Comparison of ENCODE assay signal across 13 mouse cellular contexts in genomic region chr10:94565410-94566221, GRCm38 (mm10).
A peak's percentile ranks its signal among the peaks of the same experiment; 100 is the strongest.
DNase-seq lines count a peak whose midpoint lies in the region; ATAC-seq and TF ChIP-seq lines count a peak whose summit lies in the region.
"Had no signal": no experiment of that assay in that cellular context is flagged by ENCODE, and none has a peak within 500 bp of the region (broad histone marks: within the 10 kb centered on the region; RNA-seq: fewer than 3 reads in every experiment).

No protein-coding gene starts in this region.

- 26% methylated on average over 7 of the region's 7 CpGs for WGBS in kidney, embryonic 16.5 days
- WGBS in liver, embryonic 14.5 days (ENCODE audit: insufficient replicate concordance) = 10% methylated on average over 7 of the region's 7 CpGs

- peak; percentile 65 for DNase-seq in gastrocnemius, adult 2 months
- no peak for DNase-seq in gastrocnemius, postnatal 14 days
- DNase-seq in kidney, postnatal 10 days = no peak
- DNase-seq in c-Kit-positive CD71-negative TER-119-negative erythroid progenitor cells, embryonic 14.5 days (ENCODE audit: low read depth) = peak; percentile 25
- DNase-seq in liver, embryonic 14.5 days (ENCODE audit: low read depth in 3 of 3, low spot score in 3 of 3) = no peak
- DNase-seq in cerebellum, adult 11-12 months = no peak
- DNase-seq in thymus, adult 18-20 months = no peak
- DNase-seq: cerebellum, postnatal 14 days; gastrocnemius, postnatal 10 days; kidney, adult 9 months; lung, postnatal 4 days; right cerebral cortex, adult 18-20 months had no signal

- no peak overlapping the region for H3K9ac ChIP-seq in kidney, embryonic 16.5 days (replicated peaks; ENCODE audit: low read length)
- no peak overlapping the region for H3K9ac ChIP-seq in liver, embryonic 14.5 days (replicated peaks)

- peaks cover 18% of the 10 kb centered on the region for H3K4me1 ChIP-seq in kidney, embryonic 16.5 days (ENCODE audit: insufficient read depth, low read length)
- H3K4me1 ChIP-seq in liver, embryonic 14.5 days (replicated peaks; ENCODE audit: control insufficient read depth in 2 of 2, insufficient read depth in 2 of 2, low read length in 1 of 2) = peaks cover 8 to 27% of the 10 kb centered on the region in 2 experiments

- no peak for TF ChIP-seq CTCF in gastrocnemius, adult 2 months (IDR thresholded peaks at IDR 0.05)
- TF ChIP-seq CTCF in liver, embryonic 14.5 days (IDR thresholded peaks at IDR 0.05; ENCODE audit: low read depth) = no peak

- no peaks in the 10 kb centered on the region for H3K36me3 ChIP-seq in kidney, embryonic 16.5 days (ENCODE audit: insufficient read depth, low read length)
- no peaks in the 10 kb centered on the region for H3K36me3 ChIP-seq in liver, embryonic 14.5 days (replicated peaks; ENCODE audit: control insufficient read depth, insufficient read depth, low read depth)

- peak overlapping the region; percentile 34 for H3K4me3 ChIP-seq in gastrocnemius, adult 2 months
- H3K4me3 ChIP-seq in kidney, embryonic 16.5 days (ENCODE audit: low read length) = no peak overlapping the region
- H3K4me3 ChIP-seq in liver, embryonic 14.5 days (ENCODE audit: insufficient read depth in 1 of 2, low read depth in 2 of 2, low read length in 2 of 2) = no peak overlapping the region

- no peaks in the 10 kb centered on the region for H3K9me3 ChIP-seq in kidney, embryonic 16.5 days (ENCODE audit: low read length)
- no peaks in the 10 kb centered on the region for H3K9me3 ChIP-seq in liver, embryonic 14.5 days (ENCODE audit: control insufficient read depth, low read length)

- H3K27ac ChIP-seq in gastrocnemius, adult 2 months = peak overlapping the region; percentile 91
- H3K27ac ChIP-seq in kidney, embryonic 16.5 days (ENCODE audit: low read length) = peak overlapping the region; percentile 50; the same call in 1 of the 2 replicates
- no peak overlapping the region for H3K27ac ChIP-seq in liver, embryonic 14.5 days

- no peaks in the 10 kb centered on the region for H3K27me3 ChIP-seq in kidney, embryonic 16.5 days (ENCODE audit: insufficient read depth, low read length)
- no peaks in the 10 kb centered on the region for H3K27me3 ChIP-seq in liver, embryonic 14.5 days (ENCODE audit: control insufficient read depth, insufficient read depth, low read length)

- ATAC-seq in kidney, embryonic 16.5 days (ENCODE audit: low FRiP score, low TSS enrichment) = no peak
- peak; percentile 74; the same call in 1 of the 2 replicates for ATAC-seq in liver, embryonic 14.5 days (ENCODE audit: insufficient read depth)

- intact Hi-C loops in gastrocnemius, adult 2 months (cut with DNase I) = no loop called here
- intact Hi-C loops in gastrocnemius, postnatal 14 days (cut with DNase I; ENCODE audit: low total_unique reads) = no loop called here

- H3K4me2 ChIP-seq in kidney, embryonic 16.5 days (replicated peaks; ENCODE audit: low read depth, low read length) = no peak overlapping the region
- H3K4me2 ChIP-seq in liver, embryonic 14.5 days (ENCODE audit: low read depth) = no peak overlapping the region; the same call in 1 of the 2 replicates

- peak; percentile 68 for TF ChIP-seq EP300 in liver, embryonic 14.5 days (IDR thresholded peaks at IDR 0.05; ENCODE audit: low read depth)

Comparison
In these comparisons a context has a peak if more than half of its experiments do, and no peak if none do; other contexts are left out.
1. DNase-seq: peak in gastrocnemius, adult 2 months (single experiment) and c-Kit-positive CD71-negative TER-119-negative erythroid progenitor cells, embryonic 14.5 days (single experiment); none in gastrocnemius, postnatal 14 days (single experiment), kidney, postnatal 10 days (single experiment), liver, embryonic 14.5 days (0 of 3), cerebellum, adult 11-12 months (single experiment) and thymus, adult 18-20 months (0 of 2).